Mouse (Mus musculus) MEL (cell line): ENCODE results near the gene Dennd1b. TPM values are rescaled to one million over a fixed set of nuclear protein-coding genes. Genes with fewer than 3 reads are reported as not detected.

Source experiments
- DNase-seq: peaks from one replicate; pipeline ENCODE4 v3.0.0; 2011; ENCODE audit warnings: low read depth, low spot score
- H3K27ac ChIP-seq: 2 replicates; pipeline ENCODE4 v1.5.1; 2012; ENCODE audit warnings: low read depth, mild to moderate bottlenecking, control low read depth, low read length, moderate library complexity; ENCODE audit not compliant: control insufficient read depth
- H3K27me3 ChIP-seq, 2 experiments: fragments of 150-350 bp in 1 of 2; sonication (generic) in 1 of 2; 2 replicates each; pipeline ENCODE4 v1.6.1; 2012; ENCODE audit warnings: low read length in 2 of 2, mild to moderate bottlenecking in 2 of 2, improper control_type of control experiment in 1 of 2, moderate library complexity in 1 of 2; ENCODE audit not compliant: insufficient read depth in 2 of 2, control insufficient read depth in 1 of 2
- H3K36me3 ChIP-seq, 2 experiments: 2 replicates each; pipeline ENCODE4 v1.6.1; 2012 to 2014; ENCODE audit warnings: low read length in 2 of 2, improper control_type of control experiment in 1 of 2, inconsistent platforms in 1 of 2, mild to moderate bottlenecking in 1 of 2; ENCODE audit not compliant: insufficient read depth in 2 of 2, control insufficient read depth in 1 of 2
- H3K4me1 ChIP-seq, 2 experiments: fragments of 150-350 bp in 1 of 2; sonication (generic) in 1 of 2; 2 replicates each; pipeline ENCODE4 v1.6.1; 2012; ENCODE audit warnings: low read length in 2 of 2, improper control_type of control experiment in 1 of 2, mild to moderate bottlenecking in 1 of 2; ENCODE audit not compliant: insufficient read depth in 2 of 2, control insufficient read depth in 1 of 2
- H3K4me3 ChIP-seq, 2 experiments: fragments of 150-350 bp in 1 of 2; sonication (generic) in 1 of 2; 2 replicates each; pipeline ENCODE4 v1.5.1; 2012; ENCODE audit warnings: low read depth in 2 of 2, low read length in 2 of 2, mild to moderate bottlenecking in 2 of 2, moderate library complexity in 2 of 2, control low read depth in 1 of 2, improper control_type of control experiment in 1 of 2; ENCODE audit not compliant: control insufficient read depth in 1 of 2, insufficient read depth in 1 of 2
- H3K79me2 ChIP-seq: 2 replicates; pipeline ENCODE4 v1.6.1; 2012; ENCODE audit warnings: mild to moderate bottlenecking, low read length, moderate library complexity; ENCODE audit not compliant: control insufficient read depth, poor library complexity, insufficient read depth
- H3K9ac ChIP-seq: 2 replicates; pipeline ENCODE4 v1.6.1; 2012; ENCODE audit warnings: low read depth, mild to moderate bottlenecking, control low read depth, low read length, moderate library complexity; ENCODE audit not compliant: control insufficient read depth, poor library complexity, severe bottlenecking
- H3K9me3 ChIP-seq: fragments of 150-350 bp; sonication (generic); replicated peaks from 2 replicates; pipeline ENCODE4 v1.6.1; 2012; ENCODE audit warnings: mild to moderate bottlenecking, low read length, improper control_type of control experiment, moderate library complexity; ENCODE audit not compliant: insufficient read depth
- CHD1 ChIP-seq: IDR thresholded peaks from 2 replicates; pipeline ENCODE4 v1.6.1; 2012; ENCODE audit warnings: low read depth, mild to moderate bottlenecking, inconsistent platforms, low read length, improper control_type of control experiment
- CTCF ChIP-seq, 3 experiments: IDR thresholded peaks in 2 of 3; conservative IDR thresholded peaks in 1 of 3; 2 replicates each; pipeline ENCODE4 v1.5.1; 2011 to 2012; ENCODE audit warnings: low read length in 3 of 3, low read depth in 2 of 3, mild to moderate bottlenecking in 2 of 3, improper control_type of control experiment in 1 of 3, inconsistent platforms in 1 of 3, mixed read lengths in 1 of 3, moderate library complexity in 1 of 3; ENCODE audit not compliant: control insufficient read depth in 1 of 3, insufficient read depth in 1 of 3, poor library complexity in 1 of 3, severe bottlenecking in 1 of 3
- E2F4 ChIP-seq: IDR thresholded peaks from 2 replicates; pipeline ENCODE4 v1.6.1; 2011; ENCODE audit warnings: low read depth, low read length, improper control_type of control experiment, borderline replicate concordance
- GABPA ChIP-seq: IDR thresholded peaks from 2 replicates; pipeline ENCODE4 v1.6.1; 2012; ENCODE audit warnings: low read depth, mild to moderate bottlenecking, inconsistent platforms, low read length, improper control_type of control experiment, moderate library complexity
- GATA1 ChIP-seq: IDR thresholded peaks from 2 replicates; pipeline ENCODE4 v1.6.1; 2011; ENCODE audit warnings: low read depth, low read length, improper control_type of control experiment
- JUND ChIP-seq: IDR thresholded peaks from 2 replicates; pipeline ENCODE4 v1.6.1; 2011; ENCODE audit warnings: low read depth, mild to moderate bottlenecking, improper control_type of control experiment, low read length
- MEF2A ChIP-seq: IDR thresholded peaks from 2 replicates; pipeline ENCODE4 v1.6.1; 2014; ENCODE audit warnings: low read depth, mild to moderate bottlenecking, inconsistent platforms, low read length, improper control_type of control experiment; ENCODE audit not compliant: poor library complexity, insufficient replicate concordance, severe bottlenecking; ENCODE audit errors: extremely low read depth
- MYB ChIP-seq: IDR thresholded peaks from 2 replicates; pipeline ENCODE4 v1.6.1; 2011; ENCODE audit warnings: mild to moderate bottlenecking, low read depth, low read length, improper control_type of control experiment
- POLR2AphosphoS2 ChIP-seq: IDR thresholded peaks from 2 replicates; pipeline ENCODE4 v1.6.1; 2011; ENCODE audit warnings: low read length, improper control_type of control experiment
- POLR2AphosphoS5 ChIP-seq: IDR thresholded peaks from 2 replicates; pipeline ENCODE4 v1.6.1; 2012; ENCODE audit warnings: low read depth, borderline replicate concordance, mild to moderate bottlenecking, inconsistent platforms, low read length, moderate library complexity, mixed read lengths
- RAD21 ChIP-seq: IDR thresholded peaks from 2 replicates; pipeline ENCODE4 v1.6.1; 2011; ENCODE audit warnings: mild to moderate bottlenecking, low read depth, low read length, improper control_type of control experiment
- RCOR1 ChIP-seq: IDR thresholded peaks from 2 replicates; pipeline ENCODE4 v1.6.1; 2012; ENCODE audit warnings: low read depth, mild to moderate bottlenecking, inconsistent platforms, low read length, improper control_type of control experiment
- SIN3A ChIP-seq: IDR thresholded peaks from 2 replicates; pipeline ENCODE4 v1.6.1; 2012; ENCODE audit warnings: low read length, improper control_type of control experiment, inconsistent platforms
- TCF12 ChIP-seq: IDR thresholded peaks from 2 replicates; pipeline ENCODE4 v1.6.1; 2014; ENCODE audit warnings: low read depth, mild to moderate bottlenecking, inconsistent platforms, low read length, improper control_type of control experiment, moderate library complexity
- UBTF ChIP-seq: IDR thresholded peaks from 2 replicates; pipeline ENCODE4 v1.6.1; 2012; ENCODE audit warnings: low read depth, mild to moderate bottlenecking, inconsistent platforms, low read length, improper control_type of control experiment, moderate library complexity, borderline replicate concordance; ENCODE audit not compliant: insufficient read depth
- USF2 ChIP-seq, 2 experiments: IDR thresholded peaks; 2 replicates each; pipeline ENCODE4 v1.6.1; 2011 to 2012; ENCODE audit warnings: improper control_type of control experiment in 2 of 2, low read length in 2 of 2, borderline replicate concordance in 1 of 2, inconsistent platforms in 1 of 2, low read depth in 1 of 2, mild to moderate bottlenecking in 1 of 2; ENCODE audit not compliant: insufficient read depth in 1 of 2
- ZMIZ1 ChIP-seq: IDR thresholded peaks from 2 replicates; pipeline ENCODE4 v1.6.1; 2012; ENCODE audit warnings: low read depth, mild to moderate bottlenecking, inconsistent platforms, low read length, improper control_type of control experiment, moderate library complexity
- ZNF384 ChIP-seq: IDR thresholded peaks from 2 replicates; pipeline ENCODE4 v1.6.1; 2012; ENCODE audit warnings: low read depth, mild to moderate bottlenecking, inconsistent platforms, low read length, improper control_type of control experiment
- polyA plus RNA-seq, 2 experiments: library from polyadenylated mRNA; stranded (reverse) in 1 of 2; unstranded in 1 of 2; fragments of >175 nt in 1 of 2; fragments of >200 nt in 1 of 2; gene quantifications; 2 replicates each; pipeline versions ENCODE4 v1.2.1 to v1.2.4; 2012; ENCODE audit warnings: low replicate concordance in 2 of 2, low read depth in 1 of 2; ENCODE audit not compliant: insufficient read length in 2 of 2, insufficient read depth in 1 of 2, missing spikeins in 1 of 2
- total RNA-seq: library from RNA; depleted of rRNA; stranded (reverse); fragments of 300-350 nt; gene quantifications from 2 replicates; pipeline ENCODE4 v1.2.3, GENCODE M21; 2012

Dennd1b gene
- total and polyA plus RNA-seq, 3 experiments: 3.9 to 4.1 TPM; not detected in 1

DNA sequence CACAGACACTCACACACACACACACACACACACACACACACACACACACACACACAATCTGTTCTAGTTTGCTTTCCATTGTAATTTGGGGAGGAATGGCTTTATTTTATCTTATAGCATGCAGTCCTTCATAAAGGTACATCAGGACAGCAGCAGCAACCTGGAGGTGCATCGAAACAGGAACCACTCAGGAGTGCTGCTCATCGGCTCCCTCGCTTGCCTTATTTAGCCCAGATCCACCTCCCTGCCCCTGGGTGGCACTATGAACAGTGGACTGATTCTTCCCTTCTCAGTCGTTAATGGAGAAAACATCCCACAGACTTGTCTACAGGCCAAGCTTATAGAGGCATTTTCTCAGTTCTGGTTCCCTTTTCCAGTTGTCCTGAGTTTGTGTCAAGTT, 71.9 kb downstream of the Dennd1b start:
- Histone ChIP-seq H3K27ac (no peak overlapping the region), H3K4me1 (peaks cover 2 to 7% of the 10 kb centered on the region in 2 experiments; a peak in 2 of 4 replicates), H3K36me3 (peaks cover 0 to 5% of the 10 kb centered on the region in 2 experiments; a peak in 2 of 4 replicates), H3K9ac (no peak overlapping the region), H3K79me2 (no peaks in the 10 kb centered on the region), H3K9me3 (no peaks in the 10 kb centered on the region), H3K4me3 (no peak overlapping the region), H3K27me3 (no peaks in the 10 kb centered on the region; a peak in 1 of 4 replicates)
- TF ChIP-seq SIN3A (no peak), JUND (no peak), CTCF (IDR thresholded peaks at IDR 0.05 in 2 of 3, conservative IDR thresholded peaks at IDR 0.05 in 1 of 3; ENCODE audit: control insufficient read depth in 1 of 3, insufficient read depth in 1 of 3, low read depth in 2 of 3, low read length in 3 of 3, poor library complexity in 1 of 3, severe bottlenecking in 1 of 3) (no peak), GABPA (no peak), MYB (no peak), ZMIZ1 (no peak), POLR2AphosphoS5 (no peak)
- peak; percentile 8 for DNase-seq

DNA sequence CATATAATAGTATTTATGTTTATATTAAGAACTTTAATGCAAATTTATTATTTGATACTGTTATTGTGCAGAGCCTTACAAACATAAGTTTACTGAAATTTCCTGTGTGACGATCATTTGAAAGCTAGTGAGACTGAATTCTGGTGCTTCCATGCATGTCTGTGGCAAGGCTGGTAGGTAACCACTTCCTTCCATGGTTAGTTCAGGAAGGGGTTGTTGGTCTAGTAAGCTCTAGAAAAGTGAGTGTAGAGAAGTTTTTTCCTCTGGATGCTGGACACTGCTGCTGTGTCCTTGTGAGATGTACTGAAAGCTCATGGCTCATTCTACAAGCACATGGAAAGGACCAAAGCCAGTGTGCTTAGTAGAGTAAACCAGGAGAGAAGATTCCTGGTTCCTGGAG, 73.1 kb downstream of the Dennd1b start:
- TF ChIP-seq TCF12 (no peak), UBTF (no peak), MYB (no peak), SIN3A (no peak), CHD1 (no peak), USF2 (IDR thresholded peaks at IDR 0.05; ENCODE audit: borderline replicate concordance in 1 of 2, insufficient read depth in 1 of 2, low read depth in 1 of 2, low read length in 2 of 2) (no peak), RCOR1 (no peak), E2F4 (no peak), GABPA (no peak), POLR2AphosphoS2 (no peak), MEF2A (no peak), GATA1 (no peak), RAD21 (no peak), ZNF384 (no peak)
- H3K9ac ChIP-seq: no peak overlapping the region
- H3K4me1 ChIP-seq: peaks cover 2 to 7% of the 10 kb centered on the region in 2 experiments; a peak in 2 of 4 replicates
- H3K9me3 ChIP-seq: no peaks in the 10 kb centered on the region
- H3K79me2 ChIP-seq: no peaks in the 10 kb centered on the region
- H3K36me3 ChIP-seq: peaks cover 0 to 5% of the 10 kb centered on the region in 2 experiments; a peak in 2 of 4 replicates
- DNase-seq: peak; percentile 10
- H3K4me3 ChIP-seq: no peak overlapping the region
- no peaks in the 10 kb centered on the region for H3K27me3 ChIP-seq
- no peak overlapping the region; the same call in 1 of the 2 replicates for H3K27ac ChIP-seq
